In genomic region chr3:146150058-146150400, GRCm38 (mm10) we compare ENCODE assay signal across 8 mouse cellular contexts. TPM values are rescaled to one million over a fixed set of nuclear protein-coding genes. Genes with fewer than 3 reads are reported as not detected.
DNase-seq lines count a peak whose midpoint lies in the region; ATAC-seq and TF ChIP-seq lines count a peak whose summit lies in the region.

No protein-coding gene starts in this region.

- no peak for TF ChIP-seq POLR2A in bone marrow macrophage, adult 2 months (IDR thresholded peaks at IDR 0.05; ENCODE audit: borderline replicate concordance, low read depth, low read length)
- no peak for TF ChIP-seq POLR2A in heart, adult 2 months (IDR thresholded peaks at IDR 0.05; ENCODE audit: insufficient read depth, low read depth, low read length)

- no peak for TF ChIP-seq CTCF in E14TG2a.4 (conservative IDR thresholded peaks at IDR 0.05; ENCODE audit: low read length)
- no peak for TF ChIP-seq CTCF in bone marrow macrophage, adult 2 months (IDR thresholded peaks at IDR 0.05; ENCODE audit: low read depth, low read length)
- no peak for TF ChIP-seq CTCF in heart, adult 2 months (IDR thresholded peaks at IDR 0.05)
- no peak for TF ChIP-seq CTCF in intestine, postnatal 0 days (IDR thresholded peaks at IDR 0.05; ENCODE audit: low read depth)

- peak overlapping the region; percentile 91 for H3K4me2 ChIP-seq in intestine, postnatal 0 days (replicated peaks; ENCODE audit: low read depth)
- H3K4me2 ChIP-seq in lung, embryonic 15.5 days, result peak overlapping the region; percentile 94
- H3K4me2 ChIP-seq in neural tube, embryonic 14.5 days (ENCODE audit: low read depth, low read length), result peak overlapping the region; percentile 74

- H3K9me3 ChIP-seq in E14TG2a.4 (ENCODE audit: low read length), result no peaks in the 10 kb centered on the region
- H3K9me3 ChIP-seq in intestine, postnatal 0 days (ENCODE audit: control insufficient read depth), result no peaks in the 10 kb centered on the region
- no peaks in the 10 kb centered on the region for H3K9me3 ChIP-seq in lung, embryonic 15.5 days
- no peaks in the 10 kb centered on the region for H3K9me3 ChIP-seq in neural tube, embryonic 14.5 days (ENCODE audit: control insufficient read depth, low read length)

- TF ChIP-seq EP300 in heart, adult 2 months (IDR thresholded peaks at IDR 0.05; ENCODE audit: insufficient read depth, low read depth, low read length), result no peak

- peaks cover 17% of the 10 kb centered on the region for H3K4me1 ChIP-seq in E14TG2a.4 (replicated peaks; ENCODE audit: low read depth, low read length)
- peaks cover 50% of the 10 kb centered on the region for H3K4me1 ChIP-seq in bone marrow macrophage, adult 2 months (ENCODE audit: control insufficient read depth, insufficient read depth, low read length)
- H3K4me1 ChIP-seq in heart, adult 2 months (ENCODE audit: control insufficient read depth, insufficient read depth, low read length), result no peaks in the 10 kb centered on the region
- H3K4me1 ChIP-seq in intestine, postnatal 0 days (replicated peaks; ENCODE audit: control insufficient read depth, insufficient read depth, low read length), result no peaks in the 10 kb centered on the region
- peaks cover 7% of the 10 kb centered on the region; the same call in 1 of the 2 replicates for H3K4me1 ChIP-seq in lung, embryonic 15.5 days
- peaks cover 5% of the 10 kb centered on the region for H3K4me1 ChIP-seq in neural tube, embryonic 14.5 days (ENCODE audit: control insufficient read depth, insufficient read depth, low read length)

- peak; percentile 62 to 65 for DNase-seq in heart, adult 2 months
- DNase-seq in urinary bladder, postnatal 36 days (ENCODE audit: low spot score in 2 of 2), result peak; percentile 27 to 35

- peak overlapping the region; percentile 49 for H3K9ac ChIP-seq in heart, adult 2 months (ENCODE audit: low read depth, low read length)
- peak overlapping the region; percentile 46 for H3K9ac ChIP-seq in intestine, postnatal 0 days (ENCODE audit: low read depth, low read length)
- H3K9ac ChIP-seq in lung, embryonic 15.5 days, result peak overlapping the region; percentile 35
- peak overlapping the region; percentile 42; the same call in 1 of the 2 replicates for H3K9ac ChIP-seq in neural tube, embryonic 14.5 days (replicated peaks; ENCODE audit: low read depth, low read length)

- peak; percentile 78 for ATAC-seq in intestine, postnatal 0 days
- ATAC-seq in lung, embryonic 15.5 days (ENCODE audit: borderline replicate concordance, extremely low read depth, low FRiP score, low TSS enrichment), result peak; percentile 76
- no peak for ATAC-seq in neural tube, embryonic 14.5 days (ENCODE audit: low read depth)
- ATAC-seq in frontal cortex, adult (ENCODE audit: low TSS enrichment), result no peak

- WGBS in heart, adult 2 months, result under 1% methylated on average over 26 of the region's 26 CpGs
- 1% methylated on average over 26 of the region's 26 CpGs for WGBS in intestine, postnatal 0 days
- WGBS in lung, embryonic 15.5 days, result under 1% methylated on average over 26 of the region's 26 CpGs
- 1% methylated on average over 26 of the region's 26 CpGs for WGBS in neural tube, embryonic 14.5 days

- peaks cover 42% of the 10 kb centered on the region for H3K27me3 ChIP-seq in E14TG2a.4 (ENCODE audit: insufficient read depth, low read length)
- H3K27me3 ChIP-seq in heart, adult 2 months (ENCODE audit: control insufficient read depth, insufficient read depth, low read length), result no peaks in the 10 kb centered on the region
- H3K27me3 ChIP-seq in intestine, postnatal 0 days (replicated peaks; ENCODE audit: control insufficient read depth, insufficient read depth, low read length), result no peaks in the 10 kb centered on the region
- H3K27me3 ChIP-seq in lung, embryonic 15.5 days, result peaks cover 7% of the 10 kb centered on the region; the same call in 1 of the 2 replicates
- peaks cover 2% of the 10 kb centered on the region; the same call in 1 of the 2 replicates for H3K27me3 ChIP-seq in neural tube, embryonic 14.5 days (ENCODE audit: control insufficient read depth, insufficient read depth, low read length)

- H3K36me3 ChIP-seq in E14TG2a.4 (ENCODE audit: insufficient read depth, low read length), result no peaks in the 10 kb centered on the region
- H3K36me3 ChIP-seq in heart, adult 2 months (ENCODE audit: control insufficient read depth, insufficient read depth, low read length), result no peaks in the 10 kb centered on the region
- H3K36me3 ChIP-seq in intestine, postnatal 0 days (ENCODE audit: control insufficient read depth, insufficient read depth), result no peaks in the 10 kb centered on the region
- H3K36me3 ChIP-seq in lung, embryonic 15.5 days, result no peaks in the 10 kb centered on the region
- H3K36me3 ChIP-seq in neural tube, embryonic 14.5 days (ENCODE audit: control insufficient read depth, insufficient read depth, low read length), result no peaks in the 10 kb centered on the region

- peak overlapping the region; percentile 66 for H3K4me3 ChIP-seq in E14TG2a.4 (replicated peaks; ENCODE audit: low read length)
- H3K4me3 ChIP-seq in bone marrow macrophage, adult 2 months (ENCODE audit: insufficient read depth, low read length), result peak overlapping the region; percentile 94
- H3K4me3 ChIP-seq in heart, adult 2 months, result peak overlapping the region; percentile 25
- H3K4me3 ChIP-seq in intestine, postnatal 0 days (ENCODE audit: low read depth, low read length), result peak overlapping the region; percentile 51
- H3K4me3 ChIP-seq in lung, embryonic 15.5 days, result peak overlapping the region; percentile 44
- peak overlapping the region; percentile 27 for H3K4me3 ChIP-seq in neural tube, embryonic 14.5 days (ENCODE audit: low read depth, low read length)

- intact Hi-C loops in heart, adult 2 months (cut with DNase I), result no loop called here

- H3K79me2 ChIP-seq in heart, adult 2 months (replicated peaks; ENCODE audit: control insufficient read depth, insufficient read depth, low read length), result no peaks in the 10 kb centered on the region

- peak overlapping the region; percentile 88 for H3K27ac ChIP-seq in bone marrow macrophage, adult 2 months (ENCODE audit: insufficient read depth, low read depth, low read length)
- no peak overlapping the region for H3K27ac ChIP-seq in heart, adult 2 months
- peak overlapping the region; percentile 68 for H3K27ac ChIP-seq in intestine, postnatal 0 days (ENCODE audit: low read depth, low read length)
- no peak overlapping the region for H3K27ac ChIP-seq in lung, embryonic 15.5 days
- H3K27ac ChIP-seq in neural tube, embryonic 14.5 days (ENCODE audit: low read depth, low read length), result no peak overlapping the region

RNA-seq across cellular contexts. Expression of gene Mcoln2, which starts 0.4 kb away (rescaled TPM):
- 33.5 and 35.3 TPM in 2 replicates for polyA plus RNA-seq in bone marrow macrophage, adult 2 months (2012; ENCODE audit: insufficient read depth, insufficient read length, missing spikeins)
- total RNA-seq in heart, adult 2 months (2021), result under 1 TPM in 1 of 2 experiments, not detected in 1; 0.18 TPM
- 0.41 TPM in 1 of 2 replicates, not detected in the other for polyA plus RNA-seq in heart, adult 2 months (2012; rRNA removed)
- polyA plus RNA-seq in intestine, postnatal 0 days (2015; fragmentation: Nextera tagmentation; extraction: Ambion mirVana), result 6.4 TPM in 2 replicates
- 0.91 and 2.3 TPM in 2 replicates for polyA plus RNA-seq in lung, embryonic 15.5 days (2015; fragmentation: Nextera tagmentation; extraction: Ambion mirVana)
- polyA plus RNA-seq in neural tube, embryonic 14.5 days (2014; fragmentation: Nextera tagmentation; extraction: Ambion mirVana), result not detected in 2 replicates

RNA-seq across cellular contexts. Expression of gene Mcoln3, which starts 32.8 kb away (rescaled TPM):
- 4.7 and 6.5 TPM in 2 replicates for polyA plus RNA-seq in bone marrow macrophage, adult 2 months (2012; ENCODE audit: insufficient read depth, insufficient read length, missing spikeins)
- not detected for total RNA-seq in heart, adult 2 months (2021)
- not detected in 2 replicates for polyA plus RNA-seq in heart, adult 2 months (2012; rRNA removed)
- polyA plus RNA-seq in intestine, postnatal 0 days (2015; fragmentation: Nextera tagmentation; extraction: Ambion mirVana), result 137 and 144 TPM in 2 replicates
- polyA plus RNA-seq in lung, embryonic 15.5 days (2015; fragmentation: Nextera tagmentation; extraction: Ambion mirVana), result 0.70 and 1.1 TPM in 2 replicates
- polyA plus RNA-seq in neural tube, embryonic 14.5 days (2014; fragmentation: Nextera tagmentation; extraction: Ambion mirVana), result 0.21 and 0.45 TPM in 2 replicates

RNA-seq across cellular contexts. Expression of gene Wdr63, which starts 42.1 kb away (rescaled TPM):
- polyA plus RNA-seq in bone marrow macrophage, adult 2 months (2012; ENCODE audit: insufficient read depth, insufficient read length, missing spikeins), result not detected in 2 replicates
- total RNA-seq in heart, adult 2 months (2021), result not detected
- 0.53 TPM in 1 of 2 replicates, not detected in the other for polyA plus RNA-seq in heart, adult 2 months (2012; rRNA removed)
- 0.89 and 1.0 TPM in 2 replicates for polyA plus RNA-seq in intestine, postnatal 0 days (2015; fragmentation: Nextera tagmentation; extraction: Ambion mirVana)
- polyA plus RNA-seq in lung, embryonic 15.5 days (2015; fragmentation: Nextera tagmentation; extraction: Ambion mirVana), result 1.8 and 2.2 TPM in 2 replicates
- 0.31 and 0.43 TPM in 2 replicates for polyA plus RNA-seq in neural tube, embryonic 14.5 days (2014; fragmentation: Nextera tagmentation; extraction: Ambion mirVana)

Comparison
In these comparisons a context has a peak if more than half of its experiments do, and no peak if none do; other contexts are left out.
1. H3K4me3 ChIP-seq: peak in every context shown above with its lines; median percentile 94 in bone marrow macrophage, adult 2 months; 66 in E14TG2a.4; 51 in intestine, postnatal 0 days; 44 in lung, embryonic 15.5 days; 27 in neural tube, embryonic 14.5 days; 25 in heart, adult 2 months.
2. H3K27ac ChIP-seq: peak in bone marrow macrophage, adult 2 months (single experiment) and intestine, postnatal 0 days (single experiment); none in heart, adult 2 months (single experiment), lung, embryonic 15.5 days (single experiment) and neural tube, embryonic 14.5 days (single experiment).
3. ATAC-seq: peak in intestine, postnatal 0 days (single experiment) and lung, embryonic 15.5 days (single experiment); none in neural tube, embryonic 14.5 days (single experiment) and frontal cortex, adult (single experiment).
4. RNA of gene Mcoln3, which starts 32.8 kb away (polyA plus RNA-seq): 137 to 144 TPM in intestine, postnatal 0 days; 4.7 to 6.5 TPM in bone marrow macrophage, adult 2 months, 0.70 to 1.1 TPM in lung, embryonic 15.5 days, 0.21 to 0.45 TPM in neural tube, embryonic 14.5 days and not detected in heart, adult 2 months; every median in the first group is over 10 times any median in the second.
5. Peak in every context shown above with its lines, with median percentiles within 50 percentile points of each other: H3K9ac ChIP-seq and H3K4me2 ChIP-seq.